Mouse (Mus musculus) adrenal gland, adult 8-10 months (tissue): Measurements from ENCODE around the gene Tbc1d17. TPM values are rescaled to one million over a fixed set of nuclear protein-coding genes. Genes with fewer than 3 reads are reported as not detected.

Source experiments
- microRNA-seq, 2 experiments: library from miRNA; unstranded; fragments of <30 nt; microRNA quantifications; one replicate each; pipeline ENCODE4 v1.2.0; 2022
- total RNA-seq, 4 experiments: library from RNA; stranded (reverse); gene quantifications; 2 replicates each; pipeline ENCODE4 v1.2.4; 2022

Gene Tbc1d17
- total RNA-seq, 4 experiments from 2014 or later: 69.4 to 94.9 (median 86.1) TPM

Small RNAs within 50 kb of the gene (microRNA-seq; reads per million reads assigned to microRNA genes)
- gene Mir707: 0 to 0.17 reads per million in 2 experiments

Other genes starting within 250 kb of the Tbc1d17 start
- gene Myh14, start 178.2 kb downstream of the Tbc1d17 start, total RNA-seq: 10 to 100 TPM in 1 of 4 experiments, 1 to 10 TPM in 3; 7.3 to 16.5 (median 8.4) TPM
- gene Izumo2, start 140.3 kb downstream of the Tbc1d17 start, total RNA-seq: not detected
- 10 to 100 TPM; 46.5 to 73.4 (median 54.8) TPM for gene Vrk3, start 100.7 kb downstream of the Tbc1d17 start, total RNA-seq
- gene Zfp473, start 98.0 kb downstream of the Tbc1d17 start, total RNA-seq: 1 to 10 TPM in 1 of 4 experiments, under 1 TPM in 3; 0.35 to 1.1 (median 0.41) TPM
- 10 to 100 TPM; 33.8 to 42.8 (median 37.8) TPM for gene Nup62, start 33.0 kb downstream of the Tbc1d17 start, total RNA-seq
- 1 to 10 TPM; 1.7 to 3.7 (median 2.5) TPM for gene Il4i1, start 32.7 kb downstream of the Tbc1d17 start, total RNA-seq
- gene Atf5, start 32.4 kb downstream of the Tbc1d17 start, total RNA-seq: 100 to 1,000 TPM in 1 of 4 experiments, 10 to 100 TPM in 3; 76.2 to 108 (median 82.7) TPM
- gene Akt1s1, start 88 bp downstream of the Tbc1d17 start, total RNA-seq: 100 to 1,000 TPM; 106 to 137 (median 120) TPM
- 10 to 100 TPM; 46.6 to 56.6 (median 53.6) TPM for gene Pnkp, start 8.1 kb upstream of the Tbc1d17 start, total RNA-seq
- gene Ptov1, start 20.7 kb upstream of the Tbc1d17 start, total RNA-seq: 100 to 1,000 TPM; 273 to 304 (median 292) TPM
- 100 to 1,000 TPM in 2 of 4 experiments, 10 to 100 TPM in 2; 85.0 to 118 (median 96.5) TPM for gene Med25, start 43.6 kb upstream of the Tbc1d17 start, total RNA-seq
- 10 to 100 TPM; 27.2 to 46.8 (median 38.4) TPM for gene Fuz, start 47.0 kb upstream of the Tbc1d17 start, total RNA-seq
- 100 to 1,000 TPM in 3 of 4 experiments, 10 to 100 TPM in 1; 99.8 to 139 (median 118) TPM for gene Ap2a1, start 80.4 kb upstream of the Tbc1d17 start, total RNA-seq
- gene Tsks, start 94.1 kb upstream of the Tbc1d17 start, total RNA-seq: not detected
- 10 to 100 TPM; 13.7 to 28.4 (median 20.4) TPM for gene Cpt1c, start 125.8 kb upstream of the Tbc1d17 start, total RNA-seq
- 100 to 1,000 TPM; 221 to 296 (median 243) TPM for gene Prmt1, start 137.5 kb upstream of the Tbc1d17 start, total RNA-seq
- gene Irf3, start 148.6 kb upstream of the Tbc1d17 start, total RNA-seq: 100 to 1,000 TPM; 118 to 180 (median 144) TPM
- gene Bcl2l12, start 149.6 kb upstream of the Tbc1d17 start, total RNA-seq: 10 to 100 TPM; 15.9 to 34.1 (median 22.1) TPM
- 100 to 1,000 TPM in 2 of 4 experiments, 10 to 100 TPM in 2; 88.5 to 120 (median 101) TPM for gene Scaf1, start 167.3 kb upstream of the Tbc1d17 start, total RNA-seq
- 100 to 1,000 TPM in 3 of 4 experiments, 10 to 100 TPM in 1; 89.6 to 138 (median 129) TPM for gene Rras, start 168.9 kb upstream of the Tbc1d17 start, total RNA-seq
- 10 to 100 TPM; 64.6 to 86.8 (median 70.0) TPM for gene Prr12, start 203.8 kb upstream of the Tbc1d17 start, total RNA-seq
- 10 to 100 TPM; 57.5 to 81.7 (median 66.6) TPM for gene Nosip, start 213.3 kb upstream of the Tbc1d17 start, total RNA-seq
- gene Prrg2, start 213.6 kb upstream of the Tbc1d17 start, total RNA-seq: 10 to 100 TPM; 16.4 to 20.5 (median 17.1) TPM
- 10 to 100 TPM; 33.1 to 51.0 (median 37.1) TPM for gene Rcn3, start 243.1 kb upstream of the Tbc1d17 start, total RNA-seq